Mouse (Mus musculus) cerebellum, adult 2 months (tissue): Measurements from ENCODE around the gene Paics. TPM values are rescaled to one million over a fixed set of nuclear protein-coding genes. Genes with fewer than 3 reads are reported as not detected.
"Not testable (repeated sequence)": the region's sequence is repeated elsewhere in the genome, so short reads cannot be mapped to it uniquely, and the experiment has no call there.

Experiments
- DNase-seq, 2 experiments: peaks; one replicate each; pipeline ENCODE4 v3.0.0; 2021
- H3K27ac ChIP-seq: fragments of 200-500 bp; 2 replicates; pipeline ENCODE4 v1.5.1; 2012; ENCODE audit warnings: low read length, control low read depth, inconsistent platforms; ENCODE audit not compliant: insufficient read depth
- H3K27me3 ChIP-seq: fragments of 200-500 bp; 2 replicates; pipeline ENCODE4 v1.6.1; 2012; ENCODE audit warnings: inconsistent platforms, mild to moderate bottlenecking, low read length, moderate library complexity; ENCODE audit not compliant: control insufficient read depth, insufficient read depth
- H3K4me1 ChIP-seq: fragments of 200-500 bp; 2 replicates; pipeline ENCODE4 v1.6.1; 2011; ENCODE audit warnings: low read length; ENCODE audit not compliant: control insufficient read depth, insufficient read depth
- H3K4me3 ChIP-seq: fragments of 200-500 bp; replicated peaks from 2 replicates; pipeline ENCODE3; 2011; ENCODE audit warnings: mild to moderate bottlenecking, low read depth, low read length, control low read depth; ENCODE audit not compliant: insufficient read depth
- CTCF ChIP-seq: fragments of 200-500 bp; IDR thresholded peaks from 2 replicates; pipeline ENCODE4 v1.5.1; 2011; ENCODE audit warnings: low read depth, mild to moderate bottlenecking, control low read depth, low read length, moderate library complexity, borderline replicate concordance; ENCODE audit not compliant: insufficient read depth
- POLR2A ChIP-seq: fragments of 200-500 bp; IDR thresholded peaks from 2 replicates; pipeline ENCODE4 v1.6.1; 2011; ENCODE audit warnings: low read length, control low read depth, borderline replicate concordance; ENCODE audit not compliant: insufficient read depth
- WGBS: fragments of 180-500 bp; shearing (Covaris S2); methylation state at CpG from one replicate; pipeline ENCODE4 v1.1.7; 2018; 5-methylcytosine and 5-hydroxymethylcytosine counted together
- polyA plus RNA-seq: library from polyadenylated mRNA; depleted of rRNA; stranded (reverse); fragments of >200 nt; gene quantifications from 2 replicates; pipeline ENCODE4 v1.2.3, GENCODE M21; 2012; rRNA removed

Paics gene
- 95.0 and 101 TPM in 2 replicates for polyA plus RNA-seq

DNA sequence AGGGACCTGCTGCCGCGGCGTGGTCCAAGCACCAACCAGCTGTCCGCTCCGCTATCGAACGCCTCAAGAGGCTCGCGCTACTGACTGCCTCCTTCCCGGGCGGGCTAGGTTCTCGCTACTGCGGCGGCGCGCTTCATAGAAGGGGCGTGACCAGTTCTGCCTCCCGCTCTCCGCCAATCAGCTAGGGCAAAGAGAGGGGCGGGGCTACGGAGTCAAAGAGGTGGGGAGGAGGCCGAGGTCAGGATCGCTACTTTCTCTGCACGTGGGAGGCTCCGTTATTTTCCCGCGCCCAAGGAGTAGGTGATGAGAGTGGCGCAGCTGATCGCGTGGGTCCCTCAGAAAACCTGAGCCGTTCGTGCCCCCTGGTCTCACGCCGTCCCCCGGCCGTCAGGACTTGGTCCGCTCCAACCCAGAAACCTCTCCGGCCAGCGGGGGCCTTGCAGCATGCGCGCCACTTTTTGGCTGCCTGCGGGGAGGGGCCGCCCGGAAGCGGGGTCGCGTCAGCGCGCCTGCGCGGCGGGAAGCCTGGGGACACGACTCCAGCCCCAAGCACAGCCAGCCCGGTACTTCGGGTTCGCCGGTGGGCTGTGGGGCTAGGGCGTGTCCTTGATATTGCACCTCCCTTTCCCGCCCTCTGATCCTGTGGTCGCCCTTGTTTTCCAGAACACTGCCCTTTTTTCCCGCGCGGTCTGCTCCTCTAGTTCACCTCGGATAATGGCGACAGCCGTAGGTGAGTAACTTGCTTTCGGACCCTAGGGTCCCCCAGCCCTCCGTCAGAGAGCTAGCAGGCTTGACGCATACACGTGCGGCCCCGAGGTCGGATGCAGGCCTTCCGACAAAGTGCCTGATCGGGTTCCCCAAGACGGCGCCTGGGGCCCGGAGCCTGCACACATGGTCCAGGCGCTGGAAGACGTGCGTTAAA is at the start of gene Paics, which contains the start of gene Ppat:
Gene Paics (plus strand): TSS at position 202 of the 922 bp plus-strand sequence.
Gene Ppat (minus strand): TSS at position 473 of the 922 bp plus-strand sequence.
- no peaks in the 10 kb centered on the region for H3K4me1 ChIP-seq
- H3K27me3 ChIP-seq: no peaks in the 10 kb centered on the region
- TF ChIP-seq CTCF: no peak
- peak; percentile 94 for TF ChIP-seq POLR2A
- peak within 1 kb of the TSS; percentile 77 for H3K4me3 ChIP-seq
- under 1% methylated on average over 81 of the region's 81 CpGs for WGBS
- peak; percentile 97 for DNase-seq
- H3K27ac ChIP-seq: peak within 1 kb of the TSS; percentile 49; the same call in 1 of the 2 replicates

DNA sequence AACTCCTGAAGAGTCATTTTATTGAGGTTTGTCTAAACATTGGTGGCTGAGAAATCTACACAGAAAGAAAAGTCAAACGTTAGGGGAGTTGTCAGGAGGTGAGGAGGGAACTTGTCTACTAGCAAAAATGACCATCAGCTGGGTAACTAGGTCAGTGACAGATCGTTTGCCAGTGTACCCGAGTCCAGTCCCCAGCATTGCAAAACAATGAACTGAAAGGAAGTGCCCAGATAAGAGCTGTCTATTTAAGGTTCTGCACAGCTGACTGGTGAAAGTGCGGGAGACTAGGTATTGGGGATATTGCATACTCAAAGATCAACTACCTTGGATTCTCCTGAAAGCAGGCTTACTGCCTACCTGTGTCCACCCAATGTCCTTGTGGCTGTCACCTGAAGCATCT is 49.0 kb upstream of the Paics start:
- Histone ChIP-seq H3K27me3 (no peaks in the 10 kb centered on the region), H3K4me3 (no peak overlapping the region), H3K4me1 (no peaks in the 10 kb centered on the region), H3K27ac (no peak overlapping the region)
- WGBS: 84% methylated on average over 4 of the region's 4 CpGs
- TF ChIP-seq CTCF (no peak), POLR2A (no peak)
- no peak for DNase-seq

DNA sequence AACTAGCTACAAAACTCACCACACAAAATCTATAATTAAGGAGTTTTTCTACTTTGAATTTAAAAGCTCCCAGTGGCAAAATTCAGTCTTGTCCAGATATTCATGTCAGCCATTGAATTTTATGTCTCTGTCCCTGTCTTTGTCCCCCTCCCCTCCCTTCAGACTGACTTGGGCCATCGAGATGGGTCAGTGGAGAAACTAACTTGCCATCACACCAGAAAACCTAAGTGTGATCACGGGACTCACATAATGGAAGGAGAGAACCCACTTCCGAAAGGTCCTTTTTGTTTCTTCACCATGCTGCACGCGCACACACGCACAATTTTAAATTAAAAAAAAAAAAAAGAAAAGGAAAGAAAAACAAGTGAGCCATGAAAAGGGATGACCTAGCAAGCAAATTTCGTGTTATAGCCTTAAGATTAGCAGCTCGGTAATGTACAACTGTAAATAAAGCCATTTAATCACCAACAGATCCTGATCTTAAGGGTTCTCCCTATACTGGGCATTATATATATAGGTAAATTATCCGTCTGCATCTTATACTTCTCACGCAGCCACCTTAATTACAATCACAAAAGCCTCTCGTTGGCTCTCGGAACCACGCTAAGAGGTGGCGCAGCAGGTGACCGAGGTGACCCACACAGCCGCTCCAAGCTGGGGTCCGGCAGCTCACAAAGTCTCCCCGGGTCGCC is 46.2 kb upstream of the Paics start:
- no peaks in the 10 kb centered on the region for H3K4me1 ChIP-seq
- 0 out of 2 replicates have a peak overlapping the region, but pooled peaks have one; percentile 37 for H3K27ac ChIP-seq
- WGBS: under 1% methylated on average over 19 of the region's 19 CpGs
- H3K4me3 ChIP-seq: peak overlapping the region; percentile 84
- DNase-seq: peak in 1 of 2 experiments; percentile 18
- TF ChIP-seq CTCF (no peak), POLR2A (no peak)
- H3K27me3 ChIP-seq: no peaks in the 10 kb centered on the region

DNA sequence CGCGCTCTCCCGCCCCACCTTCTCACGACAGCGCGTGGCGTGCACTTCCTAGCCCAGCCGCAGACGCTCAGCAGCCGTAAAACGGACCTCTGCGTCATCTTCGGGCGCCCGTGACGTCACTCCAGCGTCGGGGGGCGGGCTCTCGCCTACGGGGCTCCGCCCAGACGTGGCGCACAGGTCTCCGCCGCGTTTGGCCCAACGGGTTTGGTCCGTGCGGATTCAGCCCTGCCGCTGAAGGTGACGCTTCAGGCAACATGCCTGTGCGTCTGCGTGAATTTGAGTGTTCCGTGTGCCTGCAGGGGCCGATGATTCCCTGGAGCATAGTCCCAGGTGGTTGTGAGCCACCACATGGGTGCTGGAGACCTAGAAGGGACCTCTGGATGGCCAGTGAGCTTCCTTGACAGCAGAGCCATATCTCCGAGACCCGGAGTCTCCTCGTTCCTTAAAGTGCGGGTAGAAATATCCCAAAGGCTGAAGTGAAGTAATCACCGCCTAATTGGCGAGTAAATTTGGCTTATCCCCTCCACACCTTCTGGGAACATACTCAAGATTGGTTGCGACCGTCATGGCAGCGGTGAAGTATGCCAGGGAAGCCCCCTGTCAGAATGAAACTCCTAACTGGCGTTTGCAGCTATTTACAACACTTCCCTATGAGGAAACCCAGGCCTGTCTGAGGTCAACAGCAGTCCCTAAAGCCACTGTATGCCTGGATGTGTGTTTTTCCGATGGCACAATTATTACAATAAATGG is 45.5 kb upstream of the Paics start, which contains the start of gene Aasdh:
Gene Aasdh (minus strand): TSS at position 110 of the 750 bp plus-strand sequence.
- under 1% methylated on average over 47 of the region's 47 CpGs for whole genome bisulfite sequencing
- H3K27me3 ChIP-seq: no peaks in the 10 kb centered on the region
- peak within 1 kb of the TSS; percentile 80 for H3K27ac ChIP-seq
- TF ChIP-seq POLR2A (peak; percentile 100), CTCF (no peak)
- no peaks in the 10 kb centered on the region for H3K4me1 ChIP-seq
- DNase-seq: peak; percentile 95 to 98
- H3K4me3 ChIP-seq: peak within 1 kb of the TSS; percentile 84

DNA sequence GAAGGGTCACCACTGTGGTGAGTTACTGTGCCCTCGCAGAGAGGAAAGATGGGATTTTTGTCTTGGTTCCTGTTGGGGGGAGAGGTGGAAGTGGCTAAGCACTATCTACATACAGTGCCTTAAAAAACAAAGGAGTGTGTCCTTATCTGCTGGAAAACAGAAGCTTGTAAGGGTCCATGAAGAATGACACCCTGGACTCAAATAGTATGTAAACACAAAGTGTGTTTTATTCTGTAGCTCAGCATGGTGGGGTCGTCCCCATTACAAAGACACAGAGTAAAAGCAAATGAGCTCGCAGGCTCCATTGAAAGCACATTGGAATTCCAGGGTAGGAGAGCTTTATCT is 45.0 kb upstream of the Paics start:
- 31% methylated on average over 3 of the region's 3 CpGs for WGBS
- TF ChIP-seq POLR2A: no peak
- no peak for TF ChIP-seq CTCF

DNA sequence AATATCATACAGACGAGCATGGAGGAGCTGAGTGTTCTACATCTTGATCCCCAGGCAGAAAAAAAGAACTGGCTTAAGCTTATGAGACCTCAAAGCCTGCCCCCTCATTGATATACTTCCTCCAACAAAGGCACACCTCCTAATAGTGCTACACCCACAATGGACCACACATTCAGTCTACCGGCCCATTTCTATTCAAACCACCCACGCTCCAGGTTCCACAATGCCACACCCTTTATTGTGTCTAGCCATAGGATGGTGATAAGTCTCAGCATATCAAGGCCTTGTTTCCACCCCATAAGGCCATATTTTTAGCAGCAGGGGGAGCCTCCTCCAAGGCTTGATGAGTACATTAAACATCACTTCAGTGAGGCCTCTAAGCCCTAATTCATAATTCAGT is 40.3 kb upstream of the Paics start:
- no peak for TF ChIP-seq CTCF
- TF ChIP-seq POLR2A: no peak
- 88% methylated on average over 3 of the region's 3 CpGs for WGBS
- Histone ChIP-seq H3K4me3 (no peak overlapping the region), H3K27ac (no peak overlapping the region), H3K4me1 (no peaks in the 10 kb centered on the region), H3K27me3 (no peaks in the 10 kb centered on the region)
- DNase-seq: no peak

More for the DNA sequence above, 45.0 kb upstream of the Paics start:
- H3K4me3 ChIP-seq: peak overlapping the region; percentile 84
- H3K4me1 ChIP-seq: no peaks in the 10 kb centered on the region
- no peaks in the 10 kb centered on the region for H3K27me3 ChIP-seq
- H3K27ac ChIP-seq: no peak overlapping the region
- DNase-seq: no peak

DNA sequence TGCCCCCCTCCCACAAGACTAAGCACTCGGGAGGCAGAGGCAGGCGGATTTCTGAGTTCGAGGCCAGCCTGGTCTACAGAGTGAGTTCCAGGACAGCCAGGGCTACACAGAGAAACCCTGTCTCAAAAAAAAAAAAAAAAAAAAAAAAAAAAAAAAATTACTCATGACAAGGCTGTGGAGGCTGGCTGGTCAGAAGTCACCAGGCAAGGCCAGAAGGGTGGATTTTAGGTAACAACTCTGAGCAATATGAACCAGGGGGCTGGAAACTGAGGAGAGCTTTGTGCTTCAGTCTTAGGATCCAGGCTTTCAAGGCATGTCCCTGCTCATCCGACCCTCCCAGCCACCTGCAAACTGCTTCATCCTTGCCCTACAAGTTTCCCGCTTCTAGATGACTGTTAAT is 38.6 kb upstream of the Paics start:
- H3K27me3 ChIP-seq, H3K4me3 ChIP-seq, H3K4me1 ChIP-seq, H3K27ac ChIP-seq, DNase-seq: not testable (repeated sequence)
- WGBS: 96% methylated on average over 5 of the region's 5 CpGs
